Mouse (Mus musculus) large intestine, adult 2 months (tissue): ENCODE measurements around the gene Slc28a3. TPM values are rescaled to one million over a fixed set of nuclear protein-coding genes. Genes with fewer than 3 reads are reported as not detected.

Experiments
- DNase-seq: peaks from one replicate; pipeline ENCODE4 v3.0.0-alpha.2; 2012; ENCODE audit warnings: low read depth, low spot score
- WGBS: fragments of 180-500 bp; shearing (Covaris S2); methylation state at CpG from one replicate; pipeline ENCODE4 v1.1.7; 2018; 5-methylcytosine and 5-hydroxymethylcytosine counted together
- polyA plus RNA-seq: library from polyadenylated mRNA; depleted of rRNA; stranded (reverse); fragments of >200 nt; gene quantifications from 2 replicates; pipeline ENCODE4 v1.2.3, GENCODE M21; 2012; rRNA removed

Slc28a3 gene
- polyA plus RNA-seq, 1 experiment, result 8.5 TPM

DNA sequence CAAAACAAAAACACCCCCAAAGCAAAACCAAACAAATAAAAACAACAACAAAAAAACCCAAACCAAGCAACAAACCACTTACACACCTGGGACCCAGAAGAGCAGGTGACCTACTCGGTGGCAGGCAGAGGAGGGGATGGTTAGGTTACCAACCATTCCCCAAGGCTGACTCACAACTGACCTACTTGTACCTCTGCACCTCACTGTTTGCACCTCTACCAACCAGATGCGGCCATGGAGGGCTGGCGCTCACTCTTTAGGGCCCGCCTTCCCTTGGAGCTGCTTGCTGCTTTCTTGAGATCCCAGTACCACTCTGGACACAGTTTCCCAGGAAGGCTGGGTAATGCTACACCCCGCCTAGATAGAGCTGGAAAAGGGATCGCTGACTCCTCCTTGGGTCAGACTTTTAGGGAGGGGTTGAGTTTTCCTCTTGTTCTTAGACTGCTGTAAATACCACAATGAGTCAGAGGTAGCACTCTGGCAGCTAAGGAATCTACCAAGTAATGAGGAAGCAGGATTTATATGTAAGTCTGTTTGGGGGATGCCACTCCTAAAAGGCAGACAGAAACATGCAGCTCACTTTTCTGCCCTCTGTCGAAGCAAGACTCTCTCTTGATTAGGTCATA, 76.3 kb downstream of the Slc28a3 start:
- no peak for DNase-seq
- WGBS, result 36% methylated on average over 7 of the region's 7 CpGs

GRCm38 (mm10) chr13:58524581-58524980, 86.1 kb downstream of the Slc28a3 start:
- WGBS, result 91% methylated on average over 3 of the region's 3 CpGs
- DNase-seq, result no peak

GRCm38 (mm10) chr13:58523761-58524117, 86.9 kb downstream of the Slc28a3 start:
- DNase-seq, result no peak
- WGBS, result 49% methylated on average over 7 of the region's 7 CpGs

DNA sequence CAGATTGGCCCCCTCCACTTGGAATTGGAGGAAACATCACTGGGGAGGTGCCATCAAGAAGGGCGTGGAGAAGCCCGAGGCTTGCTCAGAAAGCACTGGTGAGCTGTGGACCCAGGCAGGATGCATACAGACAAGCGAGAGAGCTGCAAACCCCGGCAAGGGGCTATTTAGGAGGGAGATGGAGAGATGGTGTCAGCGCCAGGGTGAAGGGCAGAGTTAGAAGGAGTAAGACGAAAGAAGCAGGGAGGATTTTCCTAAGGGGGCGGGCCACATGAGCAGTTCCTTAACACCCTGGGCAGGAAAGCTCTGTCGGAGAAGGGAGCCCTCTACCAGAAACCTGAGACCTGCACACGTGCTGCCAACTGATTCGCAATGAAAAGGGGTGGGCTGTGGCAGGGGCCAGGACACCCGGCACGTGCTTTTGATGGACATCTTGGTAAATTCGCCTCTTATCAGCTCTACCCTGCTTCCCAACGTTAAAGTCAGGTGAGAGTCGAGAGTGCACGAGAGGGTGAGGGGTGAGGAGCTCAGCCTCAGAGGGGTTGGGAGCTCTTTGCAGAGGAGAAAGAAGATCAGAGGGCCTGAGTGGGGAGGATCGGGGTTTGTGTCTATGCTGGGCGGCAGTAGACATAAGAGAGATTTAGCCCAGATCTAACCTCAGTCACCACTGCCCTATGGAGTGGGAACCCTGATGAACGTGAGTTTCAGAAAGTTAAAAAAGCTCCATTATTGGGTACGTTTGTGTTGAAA, 87.5 kb downstream of the Slc28a3 start:
- 11% methylated on average over 20 of the region's 20 CpGs for WGBS
- DNase-seq, result no peak

GRCm38 (mm10) chr13:58521331-58522030, 89.2 kb downstream of the Slc28a3 start:
- 83% methylated on average over 9 of the region's 9 CpGs for WGBS
- no peak for DNase-seq

GRCm38 (mm10) chr13:58520580-58521330, 89.9 kb downstream of the Slc28a3 start:
- 65% methylated on average over 7 of the region's 7 CpGs for WGBS
- DNase-seq, result no peak

- no peak for DNase-seq
- WGBS, result 79% methylated on average over 9 of the region's 9 CpGs
These were observed 90.6 kb downstream of the Slc28a3 start for GRCm38 (mm10) chr13:58520028-58520427.

GRCm38 (mm10) chr13:58516277-58516676, 94.4 kb downstream of the Slc28a3 start:
- no peak for DNase-seq
- WGBS, result 98% methylated on average over 4 of the region's 4 CpGs

GRCm38 (mm10) chr13:58515635-58516034, 95.0 kb downstream of the Slc28a3 start:
- 87% methylated on average over 5 of the region's 5 CpGs for WGBS
- DNase-seq, result no peak

GRCm38 (mm10) chr13:58514147-58514727, 96.4 kb downstream of the Slc28a3 start:
- 81% methylated on average over 8 of the region's 8 CpGs for WGBS
- no peak for DNase-seq

GRCm38 (mm10) chr13:58511926-58512325, 98.8 kb downstream of the Slc28a3 start:
- WGBS, result 58% methylated on average over 2 of the region's 2 CpGs
- no peak for DNase-seq

GRCm38 (mm10) chr13:58511248-58511647, 99.4 kb downstream of the Slc28a3 start:
- 89% methylated on average over 9 of the region's 9 CpGs for WGBS

GRCm38 (mm10) chr13:58509241-58509640, 101.4 kb downstream of the Slc28a3 start:
- no peak for DNase-seq
- 40% methylated on average over 3 of the region's 3 CpGs for WGBS

More at GRCm38 (mm10) chr13:58511248-58511647, 99.4 kb downstream of the Slc28a3 start:
- DNase-seq, result no peak

- no peak for DNase-seq
These were observed 107.1 kb downstream of the Slc28a3 start for GRCm38 (mm10) chr13:58503610-58504009.

DNA sequence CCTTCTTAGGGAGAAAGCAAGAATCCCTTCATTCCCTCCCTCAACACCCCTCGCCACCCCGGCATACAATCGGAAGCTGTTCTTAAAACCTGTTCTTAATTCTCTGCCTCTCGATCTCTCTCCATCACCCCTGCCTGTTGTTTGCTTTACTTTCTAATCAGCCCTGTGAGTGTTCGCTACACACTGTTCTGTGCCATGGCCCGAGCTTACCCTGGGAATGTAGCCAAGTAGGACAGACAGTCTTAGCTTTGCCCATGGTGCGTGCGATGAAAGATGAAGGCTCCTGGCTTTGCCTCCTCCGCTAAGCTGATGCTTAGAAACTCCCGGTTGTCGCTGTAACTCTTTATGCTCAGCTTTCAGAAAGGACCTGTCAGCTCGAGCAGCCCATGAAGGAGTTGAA, 112.9 kb downstream of the Slc28a3 start:
- DNase-seq, result no peak
- WGBS, result 77% methylated on average over 12 of the region's 12 CpGs

More at GRCm38 (mm10) chr13:58503610-58504009, 107.1 kb downstream of the Slc28a3 start:
- 85% methylated on average over 2 of the region's 2 CpGs for WGBS

Other genes starting within 250 kb of the Slc28a3 start
- 56.0 and 92.3 TPM in 2 replicates for gene 2210016F16Rik, start 225.7 kb downstream of the Slc28a3 start, polyA plus RNA-seq
- 4.1 and 7.8 TPM in 2 replicates for gene Rmi1, start 208.6 kb downstream of the Slc28a3 start, polyA plus RNA-seq
- gene Hnrnpk, start 207.5 kb downstream of the Slc28a3 start, polyA plus RNA-seq, result 189 and 218 TPM in 2 replicates
- gene Ntrk2, start 195.7 kb upstream of the Slc28a3 start, polyA plus RNA-seq, result 1.1 and 1.2 TPM in 2 replicates